Mouse (Mus musculus) forebrain, postnatal 0 days (tissue): ENCODE data around the gene Amigo1. TPM values are rescaled to one million over a fixed set of nuclear protein-coding genes. Genes with fewer than 3 reads are reported as not detected.

ENCODE experiments used
- ATAC-seq: fragments of 200-750 bp; cut with Nextera tagmentation; 2 replicates; pipeline ENCODE4 v1.8.0; 2017; ENCODE audit warnings: mild to moderate bottlenecking, moderate library complexity
- DNase-seq: peaks from one replicate; pipeline ENCODE4 v3.0.0-alpha.2; 2015
- H3K27ac ChIP-seq: fragments of 300-500 bp; sonication (generic); 2 replicates; pipeline ENCODE4 v1.5.1; 2014; ENCODE audit warnings: low read depth, mild to moderate bottlenecking, antibody characterized with exemption, low read length, moderate library complexity, mixed read lengths
- H3K27me3 ChIP-seq: fragments of 300-500 bp; sonication (generic); 2 replicates; pipeline ENCODE4 v1.6.1; 2014; ENCODE audit warnings: mild to moderate bottlenecking, low read length, mixed read lengths; ENCODE audit not compliant: insufficient read depth
- H3K36me3 ChIP-seq: fragments of 300-500 bp; sonication (generic); 2 replicates; pipeline ENCODE4 v1.6.1; 2014; ENCODE audit warnings: mild to moderate bottlenecking, moderate library complexity; ENCODE audit not compliant: insufficient read depth
- H3K4me1 ChIP-seq: fragments of 300-500 bp; sonication (generic); 2 replicates; pipeline ENCODE4 v1.6.1; 2014; ENCODE audit warnings: antibody characterized with exemption; ENCODE audit not compliant: insufficient read depth
- H3K4me2 ChIP-seq: fragments of 300-500 bp; sonication (generic); 2 replicates; pipeline ENCODE4 v1.6.1; 2014; ENCODE audit warnings: low read depth, mild to moderate bottlenecking, moderate library complexity
- H3K4me3 ChIP-seq: fragments of 300-500 bp; sonication (generic); 2 replicates; pipeline ENCODE4 v1.5.1; 2014; ENCODE audit warnings: low read depth, low read length, mixed read lengths
- H3K9ac ChIP-seq: fragments of 300-500 bp; sonication (generic); 2 replicates; pipeline ENCODE4 v1.6.1; 2014; ENCODE audit warnings: mild to moderate bottlenecking
- H3K9me3 ChIP-seq: fragments of 300-500 bp; sonication (generic); 2 replicates; pipeline ENCODE4 v1.6.1; 2016; ENCODE audit warnings: low read length
- CTCF ChIP-seq: sonication (generic); IDR thresholded peaks from 2 replicates; pipeline ENCODE4 v1.5.1; 2016; ENCODE audit warnings: antibody characterized with exemption, control low read depth, low read depth
- whole genome bisulfite sequencing: fragments of 180-500 bp; shearing (Covaris S2); extraction: QIAGEN DNeasy Blood & Tissue Kit; methylation state at CpG from one replicate; pipeline ENCODE4 v1.1.7; 2014; 5-methylcytosine and 5-hydroxymethylcytosine counted together
- polyA plus RNA-seq: library from polyadenylated mRNA; unstranded; fragments of >200 nt; fragmentation: Nextera tagmentation; extraction: Ambion mirVana; gene quantifications from 2 replicates; pipeline ENCODE4 v1.2.1, GENCODE M21; 2015
- total RNA-seq: library from RNA; depleted of rRNA; stranded (reverse); fragments of >200 nt; gene quantifications from 2 replicates; pipeline ENCODE4 v1.2.3, GENCODE M21; 2014

The Amigo1 gene
- total and polyA plus RNA-seq, 2 experiments from 2014 or later: 12.1 to 20.4 TPM

- H3K27ac ChIP-seq: no peak overlapping the region
- no peaks in the 10 kb centered on the region for H3K9me3 ChIP-seq
- H3K36me3 ChIP-seq: no peaks in the 10 kb centered on the region
- H3K9ac ChIP-seq: no peak overlapping the region; the same call in 1 of the 2 replicates
- no peak overlapping the region for H3K4me3 ChIP-seq
- DNase-seq (peak; percentile 74), ATAC-seq (peak; percentile 81)
- 8% methylated on average over 11 of the region's 11 CpGs for WGBS
- H3K27me3 ChIP-seq: no peaks in the 10 kb centered on the region
- peak; percentile 48 for TF ChIP-seq CTCF
- 0 out of 2 replicates have a peak, but pooled peaks cover 3% of the 10 kb centered on the region for H3K4me1 ChIP-seq
- H3K4me2 ChIP-seq: no peak overlapping the region
Observed at GRCm38 (mm10) chr3:108166486-108167211, 19.5 kb upstream of the Amigo1 start.

DNA sequence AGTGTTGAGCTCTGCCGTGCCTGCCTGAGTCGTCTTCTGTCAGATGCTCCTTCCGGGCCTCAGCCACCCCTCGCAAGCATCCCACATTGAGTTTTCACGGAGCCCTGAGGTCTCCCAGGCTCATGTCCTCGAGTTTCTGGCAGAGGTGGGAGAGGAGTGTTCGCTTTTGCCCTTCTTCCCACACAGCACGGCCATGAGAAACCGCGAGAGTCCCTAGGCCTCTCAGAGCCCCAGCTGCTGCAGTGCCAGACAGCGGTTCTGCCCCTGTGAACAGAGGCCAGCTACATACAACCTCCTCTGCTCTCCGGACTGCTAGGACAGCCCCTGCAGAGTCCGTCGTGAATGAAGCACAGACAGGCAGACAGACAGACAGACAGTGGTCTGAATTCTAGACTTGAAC lies 18.6 kb upstream of the Amigo1 start:
- TF ChIP-seq CTCF: no peak
- 39% methylated on average over 14 of the region's 14 CpGs for whole genome bisulfite sequencing
- H3K27ac ChIP-seq: no peak overlapping the region
- H3K9ac ChIP-seq: no peak overlapping the region
- H3K4me1 ChIP-seq: 0 out of 2 replicates have a peak, but pooled peaks cover 3% of the 10 kb centered on the region
- H3K36me3 ChIP-seq: no peaks in the 10 kb centered on the region
- H3K27me3 ChIP-seq: no peaks in the 10 kb centered on the region
- H3K9me3 ChIP-seq: no peaks in the 10 kb centered on the region
- no peak overlapping the region for H3K4me3 ChIP-seq
- H3K4me2 ChIP-seq: no peak overlapping the region
- ATAC-seq: no peak
- no peak for DNase-seq

DNA sequence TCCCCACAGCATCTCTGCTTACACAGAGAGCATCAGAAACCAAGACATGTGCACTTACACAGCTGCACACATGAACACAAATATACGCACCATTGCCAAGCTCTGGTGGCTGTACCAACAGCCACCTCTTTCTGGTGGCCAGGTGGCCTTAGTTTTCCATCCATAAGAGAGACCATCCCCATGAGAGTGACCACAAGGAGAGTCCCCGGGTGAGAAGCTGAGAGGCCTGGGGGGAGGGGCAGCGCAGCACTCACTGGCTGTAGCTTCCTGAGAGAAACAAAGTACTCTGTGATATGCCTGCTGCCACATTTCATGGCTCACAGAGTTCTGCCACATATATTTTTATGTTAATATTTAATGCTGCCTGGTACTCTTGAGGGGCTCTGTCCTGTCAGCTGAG lies 16.9 kb upstream of the Amigo1 start:
- TF ChIP-seq CTCF: no peak
- DNase-seq (no peak), ATAC-seq (no peak)
- Histone ChIP-seq H3K4me3 (no peak overlapping the region), H3K9me3 (no peaks in the 10 kb centered on the region), H3K9ac (no peak overlapping the region), H3K4me2 (no peak overlapping the region), H3K4me1 (peaks cover 7% of the 10 kb centered on the region; the same call in 1 of the 2 replicates), H3K36me3 (no peaks in the 10 kb centered on the region), H3K27ac (no peak overlapping the region), H3K27me3 (no peaks in the 10 kb centered on the region)
- 47% methylated on average over 3 of the region's 3 CpGs for WGBS

DNA sequence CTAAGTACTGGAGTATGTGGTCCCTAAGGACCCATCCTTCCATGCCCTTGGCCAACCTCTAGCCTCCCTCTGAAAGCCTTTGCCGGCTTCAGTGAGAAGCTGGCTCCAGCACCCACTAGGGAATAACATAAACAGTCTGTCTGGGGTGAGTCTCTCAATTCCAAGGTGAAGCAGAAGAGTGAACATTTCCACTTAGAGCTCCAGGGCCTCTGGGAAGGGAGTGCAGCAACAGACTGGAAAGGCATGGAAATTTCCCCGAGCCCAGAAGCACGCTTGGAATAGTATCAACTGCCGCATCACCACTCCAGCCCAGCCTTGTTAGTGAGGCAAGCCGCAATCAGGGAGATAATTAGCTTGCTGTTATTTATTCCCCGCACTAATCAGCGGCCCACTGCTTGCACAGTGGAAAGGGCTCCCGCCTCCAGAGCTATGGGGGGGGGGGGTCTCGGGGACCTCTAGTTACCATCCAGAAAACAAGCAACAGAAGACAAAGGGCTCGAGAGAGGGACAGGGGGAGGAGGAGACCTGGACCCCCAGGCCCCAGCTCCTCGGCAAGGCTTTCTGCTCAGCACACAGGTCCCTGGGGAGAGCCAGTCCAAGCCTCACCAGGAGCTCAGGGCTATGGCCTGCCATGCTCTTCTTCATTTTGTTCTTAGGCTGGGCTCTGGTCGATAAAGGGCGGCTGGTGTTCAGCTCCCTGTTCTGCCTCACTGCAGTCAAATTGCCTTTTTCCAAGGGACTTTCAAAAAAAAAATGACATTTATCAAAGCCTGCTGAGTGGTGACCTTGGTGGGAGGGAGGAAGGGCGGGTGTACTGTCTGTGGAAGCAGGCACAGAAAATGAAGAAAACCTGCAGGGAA lies 11.2 kb upstream of the Amigo1 start:
- TF ChIP-seq CTCF: no peak
- Histone ChIP-seq H3K4me1 (peaks cover 8% of the 10 kb centered on the region; the same call in 1 of the 2 replicates), H3K27ac (peak overlapping the region; percentile 83), H3K9me3 (no peaks in the 10 kb centered on the region), H3K4me3 (0 out of 2 replicates have a peak overlapping the region, but pooled peaks have one; percentile 11), H3K27me3 (no peaks in the 10 kb centered on the region), H3K36me3 (no peaks in the 10 kb centered on the region), H3K9ac (peak overlapping the region; percentile 51), H3K4me2 (peak overlapping the region; percentile 42)
- WGBS: 8% methylated on average over 14 of the region's 14 CpGs
- DNase-seq (peak; percentile 91), ATAC-seq (peak; percentile 94)

DNA sequence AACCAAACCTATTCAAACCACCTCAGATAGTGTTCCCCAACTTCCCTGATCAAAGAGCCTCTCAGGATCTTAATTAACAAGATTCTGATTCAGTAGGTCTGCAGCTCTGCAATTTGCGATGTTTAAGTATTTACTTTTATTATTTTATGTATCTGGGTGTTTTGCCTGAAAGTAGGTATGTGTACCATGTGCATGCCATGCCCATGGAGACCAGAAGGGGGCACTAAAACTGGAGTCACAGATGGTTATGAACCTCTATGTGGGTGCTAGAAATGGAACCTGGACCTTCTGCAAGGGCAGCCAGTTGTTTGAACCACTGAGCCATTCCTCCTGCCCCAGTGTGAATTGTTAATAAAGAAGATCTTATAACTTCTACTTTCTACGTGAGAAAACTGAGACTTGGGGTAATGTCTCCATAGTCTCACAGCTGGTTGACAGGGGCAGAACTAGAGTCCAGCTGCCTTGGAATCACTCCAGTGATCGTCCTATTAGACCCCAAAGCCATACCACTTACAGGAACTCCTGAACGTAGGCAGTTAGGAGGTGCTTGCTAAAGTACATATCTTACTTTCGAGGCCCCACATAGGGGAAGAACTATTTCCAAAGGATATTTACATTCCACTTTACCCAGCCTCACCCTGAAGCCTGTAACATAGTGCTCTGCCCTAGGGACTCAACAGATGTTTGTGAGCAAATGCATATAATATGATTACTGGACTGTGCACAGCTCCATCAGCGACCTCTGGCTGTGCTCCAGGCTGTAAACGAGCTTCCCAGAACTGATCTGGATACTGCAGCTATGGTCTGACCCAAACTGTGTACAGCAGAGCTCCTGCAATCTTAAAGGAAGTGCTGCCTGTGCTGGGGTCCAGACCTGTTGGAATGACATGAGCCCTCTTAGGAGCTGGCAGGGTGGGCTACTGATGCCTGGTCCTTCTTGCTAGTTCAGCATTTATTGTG lies 7.1 kb upstream of the Amigo1 start:
- Histone ChIP-seq H3K9ac (no peak overlapping the region), H3K9me3 (no peaks in the 10 kb centered on the region), H3K4me3 (no peak overlapping the region), H3K36me3 (no peaks in the 10 kb centered on the region), H3K27ac (no peak overlapping the region), H3K27me3 (no peaks in the 10 kb centered on the region), H3K4me1 (peaks cover 7% of the 10 kb centered on the region; the same call in 1 of the 2 replicates), H3K4me2 (no peak overlapping the region)
- WGBS: 77% methylated on average over 7 of the region's 7 CpGs
- ATAC-seq (no peak), DNase-seq (no peak)
- 0 out of 2 replicates have a peak, but pooled peaks have one; percentile 13 for TF ChIP-seq CTCF

DNA sequence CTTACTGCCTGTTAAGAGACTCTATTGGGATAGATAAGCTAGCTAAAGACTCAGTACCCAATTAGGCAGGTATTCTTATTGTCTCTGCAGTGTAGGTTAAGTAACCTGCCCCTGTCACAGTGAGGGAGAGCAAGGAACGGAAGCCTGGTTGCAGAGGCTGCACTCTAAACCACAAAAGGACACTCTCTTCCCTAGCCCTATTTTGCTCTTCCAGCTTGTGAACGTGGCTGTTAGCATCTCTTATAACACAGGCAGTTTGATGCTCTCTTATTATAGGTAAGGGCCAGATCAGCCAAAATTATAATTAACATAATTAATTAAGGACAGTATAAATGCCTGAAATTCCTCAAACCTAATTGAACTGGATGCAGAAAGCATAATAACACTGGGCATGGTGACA lies 5.6 kb upstream of the Amigo1 start:
- Histone ChIP-seq H3K27ac (no peak overlapping the region), H3K27me3 (no peaks in the 10 kb centered on the region), H3K9ac (no peak overlapping the region), H3K36me3 (no peaks in the 10 kb centered on the region), H3K9me3 (no peaks in the 10 kb centered on the region), H3K4me1 (peaks cover 2% of the 10 kb centered on the region; the same call in 1 of the 2 replicates), H3K4me2 (no peak overlapping the region), H3K4me3 (no peak overlapping the region)
- no peak for DNase-seq
- TF ChIP-seq CTCF: no peak
- ATAC-seq: no peak
- 19% methylated on average over 2 of the region's 2 CpGs for WGBS
